Mouse (Mus musculus): ENCODE results near the gene Mpo. TPM values are rescaled to one million over a fixed set of nuclear protein-coding genes. Genes with fewer than 3 reads are reported as not detected.

The Mpo gene
- polyA plus RNA-seq, 1 experiment from 2014 or later, result 0.68 TPM

DNA sequence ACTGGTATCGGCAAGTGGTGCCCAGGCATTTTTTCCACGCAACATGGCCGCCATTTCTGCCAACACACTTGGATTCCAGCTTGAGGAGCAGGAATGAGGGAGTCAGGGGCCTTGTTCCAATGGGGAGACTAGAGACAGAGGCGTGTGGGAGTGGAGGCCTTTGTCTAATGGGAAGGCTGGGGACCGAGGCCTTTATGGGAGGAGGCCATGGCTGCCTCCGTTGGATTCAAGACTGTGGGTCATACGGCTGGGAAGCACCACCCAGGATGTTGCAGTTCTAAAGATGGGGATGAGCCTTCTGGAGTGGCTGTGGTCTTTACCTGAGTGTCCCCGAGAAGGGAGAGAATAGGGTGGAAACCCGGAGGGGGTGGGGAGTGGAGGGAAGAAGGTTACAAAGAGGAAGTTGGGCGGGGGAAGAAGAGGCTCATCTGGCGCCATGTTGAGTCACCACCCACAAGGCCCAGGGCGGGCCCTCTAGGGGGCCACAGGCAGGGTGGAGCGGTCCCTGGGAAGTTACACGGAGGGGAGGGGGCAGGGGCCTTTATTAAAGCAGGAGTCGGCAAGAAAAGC lies 37.0 kb upstream of the Mpo start:
- no peak for TF ChIP-seq EP300 (IDR thresholded peaks at IDR 0.05)
- TF ChIP-seq CTCF (IDR thresholded peaks at IDR 0.05), result no peak
- Histone ChIP-seq H3K9ac (replicated peaks; ENCODE audit: low read depth) (no peak overlapping the region), H3K4me1 (ENCODE audit: insufficient read depth, low read depth, low read length) (no peaks in the 10 kb centered on the region), H3K9me3 (ENCODE audit: low read length) (no peaks in the 10 kb centered on the region), H3K27me3 (replicated peaks; ENCODE audit: insufficient read depth, low read length) (peaks cover 7% of the 10 kb centered on the region; the same call in 1 of the 2 replicates), H3K4me2 (replicated peaks; ENCODE audit: low read depth, low read length) (no peak overlapping the region), H3K36me3 (ENCODE audit: insufficient read depth, low read length) (no peaks in the 10 kb centered on the region), H3K4me3 (ENCODE audit: low read depth, low read length) (peak overlapping the region; percentile 12; the same call in 1 of the 2 replicates), H3K27ac (ENCODE audit: low read length) (no peak overlapping the region)
- DNase-seq (ENCODE audit: low spot score) (peak; percentile 28), ATAC-seq (peak; percentile 42)
- WGBS, result 78% methylated on average over 15 of the region's 15 CpGs

DNA sequence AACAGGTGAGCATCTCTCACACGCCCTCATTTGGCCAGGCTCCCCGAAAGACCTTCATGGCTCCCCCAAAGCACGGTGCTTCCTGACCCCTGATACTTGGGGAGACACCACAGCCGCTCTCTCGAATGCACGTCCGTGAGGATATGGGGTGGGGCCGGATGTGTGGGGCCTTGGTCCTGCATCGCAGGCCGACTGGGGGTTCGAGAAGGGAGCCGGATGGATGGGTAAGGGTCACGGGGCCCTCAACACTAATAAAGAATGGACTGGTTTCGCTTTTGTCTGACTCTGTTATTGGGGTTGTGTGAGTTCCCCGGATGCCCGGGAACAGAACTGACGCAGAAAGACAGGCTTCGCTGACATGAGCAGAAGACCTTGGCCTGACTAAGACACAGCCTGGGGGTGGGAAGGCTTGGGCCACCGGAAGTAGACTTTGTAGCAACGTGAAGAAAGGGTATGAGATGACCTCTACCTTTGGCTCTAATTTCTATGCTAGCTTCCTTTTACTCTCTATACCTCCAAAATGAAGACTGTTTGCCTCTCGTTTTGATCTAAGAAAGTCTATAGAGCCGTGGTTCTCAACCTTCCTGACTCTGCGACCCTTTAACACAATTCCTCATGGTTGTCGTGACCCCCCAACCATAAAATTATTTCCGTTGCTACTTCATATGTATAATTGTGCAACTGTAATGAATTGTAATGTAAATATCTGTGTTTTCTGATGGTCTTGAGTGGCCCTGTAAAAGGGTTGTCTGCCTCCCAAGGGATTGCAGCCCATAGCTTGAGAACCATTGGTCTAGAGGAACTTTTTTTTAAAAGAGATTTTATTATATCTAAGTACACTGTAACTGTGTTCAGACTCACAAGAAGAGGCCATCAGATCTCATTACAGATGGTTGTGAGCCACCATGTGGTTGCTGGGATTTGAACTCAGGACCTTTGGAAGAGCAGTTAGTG lies 36.1 kb upstream of the Mpo start:
- 81% methylated on average over 25 of the region's 25 CpGs for WGBS

DNA sequence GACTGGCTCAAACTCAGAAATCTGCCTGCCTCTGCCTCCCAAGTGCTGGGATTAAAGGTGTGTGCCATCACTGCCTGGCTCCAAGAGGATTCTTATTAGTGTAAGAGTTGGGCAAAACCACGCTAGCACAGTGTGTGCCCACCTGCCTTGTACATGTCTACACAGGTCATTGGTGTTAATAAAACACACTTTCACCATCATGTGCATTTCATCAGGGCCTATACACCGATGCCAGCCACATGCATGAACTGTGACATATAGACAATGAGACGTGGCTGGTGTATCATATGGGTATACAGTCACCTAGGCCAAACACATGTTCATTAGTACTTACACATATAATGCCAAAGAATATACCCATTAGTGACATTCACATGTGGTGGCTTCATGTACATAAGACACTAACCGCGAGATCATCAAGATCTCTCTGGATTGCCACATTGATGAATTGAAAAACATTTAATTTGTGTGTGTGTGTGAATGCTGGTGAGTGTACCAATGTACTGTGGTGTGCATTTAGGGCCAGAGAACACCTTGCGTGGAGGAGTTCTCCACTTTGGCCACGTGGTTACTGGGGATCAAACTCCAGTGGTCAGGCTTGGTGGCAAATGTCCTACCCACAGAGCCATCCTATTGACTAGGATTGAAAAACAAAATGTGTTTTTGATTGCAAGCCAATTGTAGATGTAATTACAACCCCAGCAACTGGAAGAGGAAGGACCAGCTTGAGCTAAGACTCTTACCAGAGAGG lies 35.0 kb upstream of the Mpo start:
- TF ChIP-seq EP300 (IDR thresholded peaks at IDR 0.05) (no peak), CTCF (IDR thresholded peaks at IDR 0.05) (no peak)
- H3K9ac ChIP-seq (replicated peaks; ENCODE audit: low read depth), result no peak overlapping the region
- no peaks in the 10 kb centered on the region for H3K9me3 ChIP-seq (ENCODE audit: low read length)
- H3K4me3 ChIP-seq (ENCODE audit: low read depth, low read length), result no peak overlapping the region
- ATAC-seq, result no peak
- no peak overlapping the region for H3K27ac ChIP-seq (ENCODE audit: low read length)
- peaks cover 21% of the 10 kb centered on the region; the same call in 1 of the 2 replicates for H3K27me3 ChIP-seq (replicated peaks; ENCODE audit: insufficient read depth, low read length)
- no peaks in the 10 kb centered on the region for H3K36me3 ChIP-seq (ENCODE audit: insufficient read depth, low read length)
- 74% methylated on average over 7 of the region's 7 CpGs for WGBS
- H3K4me2 ChIP-seq (replicated peaks; ENCODE audit: low read depth, low read length), result no peak overlapping the region
- no peak for DNase-seq (ENCODE audit: low spot score)
- H3K4me1 ChIP-seq (ENCODE audit: insufficient read depth, low read depth, low read length), result no peaks in the 10 kb centered on the region

More for the DNA sequence above, 36.1 kb upstream of the Mpo start:
- no peak overlapping the region for H3K27ac ChIP-seq (ENCODE audit: low read length)
- peak overlapping the region; percentile 12; the same call in 1 of the 2 replicates for H3K4me3 ChIP-seq (ENCODE audit: low read depth, low read length)
- H3K4me1 ChIP-seq (ENCODE audit: insufficient read depth, low read depth, low read length), result no peaks in the 10 kb centered on the region
- TF ChIP-seq CTCF (IDR thresholded peaks at IDR 0.05) (no peak), EP300 (IDR thresholded peaks at IDR 0.05) (no peak)
- DNase-seq (ENCODE audit: low spot score), result no peak
- peaks cover 12% of the 10 kb centered on the region; the same call in 1 of the 2 replicates for H3K27me3 ChIP-seq (replicated peaks; ENCODE audit: insufficient read depth, low read length)
- no peak overlapping the region for H3K9ac ChIP-seq (replicated peaks; ENCODE audit: low read depth)
- no peaks in the 10 kb centered on the region for H3K36me3 ChIP-seq (ENCODE audit: insufficient read depth, low read length)
- H3K9me3 ChIP-seq (ENCODE audit: low read length), result no peaks in the 10 kb centered on the region
- no peak for ATAC-seq
- H3K4me2 ChIP-seq (replicated peaks; ENCODE audit: low read depth, low read length), result no peak overlapping the region

DNA sequence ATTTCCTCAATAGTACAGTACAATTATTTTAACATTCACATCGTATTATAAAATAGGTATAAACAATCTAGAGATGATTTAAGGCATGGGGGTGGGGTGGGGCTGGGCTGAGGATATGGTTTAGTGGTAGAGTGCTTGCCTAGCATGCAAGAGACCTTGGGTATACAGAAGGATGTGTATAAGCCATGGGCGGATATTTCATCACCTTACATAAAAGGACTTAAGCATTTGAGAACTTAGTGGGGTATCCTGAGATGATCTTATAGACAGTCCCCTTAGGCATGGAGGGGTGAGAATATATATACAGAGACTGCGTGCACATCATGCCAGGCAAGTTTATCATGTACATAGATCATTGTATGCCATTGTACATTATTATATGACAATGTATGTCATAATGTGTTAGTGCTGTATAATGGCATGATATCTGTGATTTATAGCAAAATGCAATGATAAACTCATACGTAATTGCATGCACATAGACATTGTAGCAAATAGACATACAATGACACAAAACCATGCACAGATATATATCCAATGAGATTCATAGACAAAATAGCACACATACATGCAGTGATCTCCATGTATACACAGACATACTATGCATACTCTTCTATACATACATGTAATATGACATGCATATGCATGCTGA lies 34.3 kb upstream of the Mpo start:
- Histone ChIP-seq H3K9ac (replicated peaks; ENCODE audit: low read depth) (no peak overlapping the region), H3K4me3 (ENCODE audit: low read depth, low read length) (no peak overlapping the region), H3K4me1 (ENCODE audit: insufficient read depth, low read depth, low read length) (peaks cover 4% of the 10 kb centered on the region; the same call in 1 of the 2 replicates), H3K27me3 (replicated peaks; ENCODE audit: insufficient read depth, low read length) (peaks cover 22% of the 10 kb centered on the region; the same call in 1 of the 2 replicates), H3K4me2 (replicated peaks; ENCODE audit: low read depth, low read length) (no peak overlapping the region), H3K27ac (ENCODE audit: low read length) (no peak overlapping the region), H3K36me3 (ENCODE audit: insufficient read depth, low read length) (no peaks in the 10 kb centered on the region), H3K9me3 (ENCODE audit: low read length) (no peaks in the 10 kb centered on the region)
- ATAC-seq (no peak), DNase-seq (ENCODE audit: low spot score) (no peak)
- 61% methylated on average over 4 of the region's 4 CpGs for WGBS
- TF ChIP-seq CTCF (IDR thresholded peaks at IDR 0.05) (no peak), EP300 (IDR thresholded peaks at IDR 0.05) (no peak)

DNA sequence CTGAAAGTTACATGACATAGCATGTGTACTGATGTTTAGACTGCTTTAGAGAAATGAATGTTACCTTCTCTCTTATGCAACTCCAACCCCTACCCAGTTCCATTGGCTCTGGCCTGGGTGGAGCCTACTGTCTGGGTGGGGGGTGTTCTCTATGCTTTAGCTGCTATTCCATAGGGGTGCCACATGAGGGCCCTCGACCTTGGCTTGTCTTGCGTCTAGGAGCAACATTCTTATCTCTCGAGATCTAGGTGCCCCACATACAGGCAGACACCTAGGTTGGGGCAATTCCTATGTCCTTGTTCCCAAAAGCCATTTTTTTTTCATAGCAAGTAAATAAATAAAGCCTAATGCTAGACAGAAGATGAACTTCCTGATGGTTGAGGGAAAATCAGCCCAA lies 33.8 kb upstream of the Mpo start:
- H3K9me3 ChIP-seq (ENCODE audit: low read length), result no peaks in the 10 kb centered on the region
- peaks cover 27% of the 10 kb centered on the region; the same call in 1 of the 2 replicates for H3K27me3 ChIP-seq (replicated peaks; ENCODE audit: insufficient read depth, low read length)
- TF ChIP-seq CTCF (IDR thresholded peaks at IDR 0.05), result peak; percentile 45
- no peak for TF ChIP-seq EP300 (IDR thresholded peaks at IDR 0.05)
- ATAC-seq (no peak), DNase-seq (ENCODE audit: low spot score) (no peak)
- no peak overlapping the region for H3K27ac ChIP-seq (ENCODE audit: low read length)
- H3K4me1 ChIP-seq (ENCODE audit: insufficient read depth, low read depth, low read length), result peaks cover 4% of the 10 kb centered on the region; the same call in 1 of the 2 replicates
- no peak overlapping the region for H3K4me3 ChIP-seq (ENCODE audit: low read depth, low read length)
- WGBS, result 3% methylated on average over 3 of the region's 3 CpGs
- H3K4me2 ChIP-seq (replicated peaks; ENCODE audit: low read depth, low read length), result no peak overlapping the region
- H3K9ac ChIP-seq (replicated peaks; ENCODE audit: low read depth), result no peak overlapping the region
- H3K36me3 ChIP-seq (ENCODE audit: insufficient read depth, low read length), result no peaks in the 10 kb centered on the region
